Mouse (Mus musculus) cerebellum, adult 2 months (tissue): ENCODE measurements around the gene Gm49395.

Source experiments
- CTCF ChIP-seq: fragments of 200-500 bp; IDR thresholded peaks from 2 replicates; pipeline ENCODE4 v1.5.1; 2011; ENCODE audit warnings: low read depth, mild to moderate bottlenecking, control low read depth, low read length, moderate library complexity, borderline replicate concordance; ENCODE audit not compliant: insufficient read depth
- POLR2A ChIP-seq: fragments of 200-500 bp; IDR thresholded peaks from 2 replicates; pipeline ENCODE4 v1.6.1; 2011; ENCODE audit warnings: low read length, control low read depth, borderline replicate concordance; ENCODE audit not compliant: insufficient read depth

DNA sequence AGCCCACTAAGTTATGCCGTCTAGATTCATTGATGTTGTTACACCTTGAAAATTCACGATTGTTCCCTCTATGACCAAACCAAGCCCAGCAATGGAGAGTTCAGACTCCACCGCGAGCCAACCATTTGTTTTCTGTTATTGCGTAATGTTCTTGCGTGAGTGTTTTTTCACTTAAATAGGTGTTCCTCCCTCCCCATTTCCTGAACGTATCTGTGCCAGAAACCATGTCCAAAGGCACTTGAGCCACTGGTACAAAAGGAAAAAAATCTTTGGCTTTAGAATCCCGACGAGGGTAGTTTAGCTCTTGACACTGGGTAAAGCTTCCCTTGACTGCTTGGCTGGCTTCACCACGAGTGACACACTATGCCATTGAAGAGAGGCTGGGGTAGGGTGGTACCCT lies 4.5 kb upstream of the Gm49395 start:
- no peak for TF ChIP-seq CTCF
- TF ChIP-seq POLR2A, result no peak
